Mouse (Mus musculus): ENCODE data around the gene Gm7903.
"Not testable (repeated sequence)": the region's sequence is repeated elsewhere in the genome, so short reads cannot be mapped to it uniquely, and the experiment has no call there.

GRCm38 (mm10) chrX:135421824-135422223, 11.8 kb upstream of the Gm7903 start:
- TF ChIP-seq POLR2A (IDR thresholded peaks at IDR 0.05; ENCODE audit: borderline replicate concordance, low read depth, low read length); CTCF (IDR thresholded peaks at IDR 0.05; ENCODE audit: low read depth, low read length): not testable (repeated sequence)

All from bone marrow macrophage, adult 2 months (primary cell).